Mouse (Mus musculus) urinary bladder, postnatal 25 days (tissue): Measurements from ENCODE around the gene Fndc11.
A peak's percentile ranks its signal among the peaks of the same experiment; 100 is the strongest.
"Not testable (repeated sequence)": the region's sequence is repeated elsewhere in the genome, so short reads cannot be mapped to it uniquely, and the experiment has no call there.

Experiments used
- DNase-seq: peaks from one replicate; pipeline ENCODE4 v3.0.0; 2022; ENCODE audit warnings: low spot score

Fndc11 gene

DNA sequence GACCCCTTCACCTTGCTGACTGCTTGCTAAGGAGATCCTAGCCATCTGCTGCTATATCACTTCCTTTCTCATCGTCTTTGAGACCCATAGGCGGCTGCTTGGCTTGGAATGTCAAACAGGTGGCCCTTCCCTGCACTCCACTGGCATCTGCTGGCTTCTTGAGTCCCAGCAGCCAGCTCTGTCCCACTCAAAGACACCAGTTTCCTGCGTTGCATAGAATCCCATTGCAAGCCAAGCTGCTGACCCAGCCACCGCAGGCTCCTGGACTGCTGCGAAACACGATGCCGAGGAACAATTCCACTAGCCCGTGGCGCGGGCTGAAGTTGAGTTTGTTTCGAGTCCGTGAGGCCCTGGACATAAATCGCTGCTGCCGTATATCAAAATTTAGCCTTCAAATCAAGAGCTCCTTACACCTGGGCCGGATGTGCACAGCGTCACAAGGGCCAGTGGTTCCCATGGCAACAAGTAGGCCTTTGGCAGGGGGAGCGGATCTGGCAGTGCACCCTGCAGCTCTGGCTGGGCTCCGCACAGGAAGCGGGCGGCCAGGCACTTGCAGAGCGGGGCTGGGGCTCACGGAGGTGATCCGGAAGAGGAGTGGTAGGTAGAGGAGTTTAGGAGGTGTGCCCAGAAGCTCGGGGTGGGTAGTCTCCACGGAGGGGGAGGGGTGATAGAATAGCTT, at the start of gene Fndc11:
Gene Fndc11, plus strand, starts transcription at position 476 of the 679 bp plus-strand sequence.
- peak; percentile 39 for DNase-seq

DNA sequence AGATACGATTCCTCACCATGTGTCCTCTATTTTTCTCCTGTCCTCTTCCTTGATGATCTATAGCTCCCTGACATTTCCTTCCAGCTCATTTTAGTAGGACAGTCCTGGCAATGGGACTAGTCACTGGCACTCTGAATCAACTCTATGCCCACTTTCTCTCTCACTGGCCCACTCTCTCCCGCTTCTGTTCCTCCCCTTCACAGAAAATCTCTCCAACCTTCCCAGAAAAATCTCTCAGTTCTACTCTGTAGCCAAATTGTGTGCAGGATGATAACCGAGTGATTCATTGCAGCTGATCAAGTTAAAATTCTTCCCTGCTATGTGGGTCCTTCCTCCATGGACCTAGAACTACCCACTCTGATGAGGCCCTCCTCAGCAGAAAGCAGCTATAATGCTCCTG, 45.2 kb upstream of the Fndc11 start:
- no peak for DNase-seq

DNA sequence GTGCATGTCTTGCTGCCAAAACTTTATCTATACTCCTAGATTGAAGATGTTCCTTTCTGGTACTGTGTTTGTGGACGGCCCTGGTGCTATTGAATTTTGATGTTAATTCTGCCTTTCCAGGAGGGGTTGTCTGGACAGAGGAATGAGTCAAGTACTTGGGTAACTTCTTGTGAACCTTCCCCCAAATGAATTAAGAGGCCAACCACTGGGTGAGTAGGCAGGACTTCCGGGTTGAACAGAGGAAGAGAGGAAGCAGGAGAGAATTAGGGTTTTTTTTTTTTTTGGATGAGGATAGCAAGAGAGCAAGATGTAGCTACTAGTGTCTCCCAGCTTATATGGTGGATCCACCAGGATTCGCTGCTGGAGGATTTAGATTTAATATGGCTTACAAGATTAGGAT, 41.8 kb upstream of the Fndc11 start:
- no peak for DNase-seq

DNA sequence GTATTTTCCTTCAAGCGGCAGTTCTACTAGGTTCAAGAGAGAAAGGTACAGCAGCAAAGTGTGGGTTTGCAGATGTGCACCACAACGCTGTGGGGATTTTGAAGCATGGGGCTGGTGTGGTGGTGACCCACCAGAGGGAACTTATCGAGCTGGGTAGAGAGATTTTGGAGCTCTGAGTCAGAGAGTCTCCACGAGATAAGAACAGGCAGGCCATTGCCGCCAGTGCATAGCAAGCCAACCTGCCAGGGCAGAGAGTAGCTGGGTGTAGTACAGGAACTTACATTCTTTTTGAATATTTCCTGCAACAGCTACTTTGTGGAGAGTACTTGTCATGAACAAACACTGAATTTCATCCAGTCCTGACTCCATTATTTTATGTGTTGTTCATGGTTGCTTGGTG, 41.3 kb upstream of the Fndc11 start:
- DNase-seq = no peak

DNA sequence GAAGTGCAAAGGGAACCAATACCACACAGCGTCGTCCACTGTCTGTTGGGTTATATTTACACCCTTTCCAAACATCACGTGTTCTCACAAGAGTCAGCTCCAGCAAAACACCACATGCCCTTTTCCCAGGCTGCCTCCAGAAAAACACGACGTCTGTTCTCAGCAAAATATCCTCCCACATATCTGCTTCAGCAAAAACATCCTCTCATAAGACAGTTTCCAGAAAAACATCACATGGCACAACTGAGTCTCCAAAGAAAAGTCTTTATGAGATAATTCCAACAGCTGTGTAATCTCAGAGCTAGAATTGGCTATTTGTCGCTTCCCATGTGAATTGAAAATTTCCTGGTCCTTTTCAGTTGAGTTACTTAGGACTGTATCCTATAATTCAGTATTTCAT, 38.9 kb upstream of the Fndc11 start:
- DNase-seq = no peak

DNA sequence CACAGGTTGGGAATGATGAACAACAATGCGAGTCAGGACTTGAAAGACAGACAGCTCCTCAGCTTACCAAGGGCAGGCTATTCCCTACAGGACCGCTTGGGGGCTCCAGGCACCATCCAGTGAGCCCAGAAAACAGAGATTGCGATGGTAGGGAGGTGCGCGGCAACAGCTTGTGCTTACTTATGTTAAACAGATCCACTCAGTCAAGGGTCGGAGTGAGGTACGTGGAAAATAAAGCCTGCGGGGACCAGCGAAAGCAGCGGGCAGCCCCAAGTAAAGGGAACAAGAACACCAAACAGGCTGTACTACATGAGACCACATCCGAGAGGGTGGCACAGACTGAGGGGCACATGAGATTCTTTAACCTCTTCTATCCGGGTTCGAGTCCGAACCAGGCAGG, 33.2 kb upstream of the Fndc11 start:
- DNase-seq = peak; percentile 71

DNA sequence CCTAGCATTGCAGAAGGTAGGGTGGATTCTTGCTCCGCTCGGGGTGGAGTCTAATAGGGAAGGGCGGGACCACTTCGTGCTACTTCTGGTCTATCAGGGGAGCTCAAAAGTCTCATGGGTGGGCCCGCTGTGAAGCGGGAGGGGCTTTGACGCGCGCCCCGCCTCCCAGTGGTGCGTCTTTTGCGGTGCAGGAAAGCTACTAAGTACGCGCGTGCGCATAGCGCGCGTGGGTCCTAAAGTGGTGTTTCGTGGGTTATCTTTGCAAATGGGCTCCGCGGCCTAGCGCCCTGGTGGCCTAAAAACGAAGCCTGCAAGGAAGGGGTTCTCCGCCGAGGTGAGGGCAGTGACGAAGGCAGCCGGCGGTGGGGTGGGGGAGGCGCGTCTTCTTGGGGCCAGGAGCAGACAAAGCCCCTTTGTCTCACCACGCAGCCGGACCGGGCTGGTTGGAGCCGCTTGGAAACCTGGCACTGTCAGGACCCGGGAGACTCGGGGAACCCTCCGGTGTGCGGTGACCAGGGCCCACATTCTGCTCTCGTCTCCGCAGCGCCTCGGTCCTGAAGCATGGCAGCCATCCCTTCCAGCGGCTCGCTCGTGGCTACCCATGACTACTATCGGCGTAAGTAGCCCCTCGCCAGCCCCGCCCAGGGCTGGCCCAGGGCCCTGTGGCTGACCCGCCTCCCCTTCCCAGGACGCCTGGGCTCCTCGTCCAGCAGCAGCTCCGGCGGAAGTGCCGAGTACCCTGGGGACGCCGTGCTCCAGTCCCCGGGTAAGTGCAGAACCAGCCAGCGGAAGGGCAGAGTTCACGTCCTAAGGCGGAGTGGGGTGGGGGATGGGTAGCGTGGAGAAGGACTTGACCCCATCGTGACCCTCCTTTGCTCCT, 32.5 kb upstream of the Fndc11 start, which contains the start of gene Ppdpf:
Gene Ppdpf, plus strand, starts transcription at position 127 of the 880 bp plus-strand sequence.
- DNase-seq = peak; percentile 81

DNA sequence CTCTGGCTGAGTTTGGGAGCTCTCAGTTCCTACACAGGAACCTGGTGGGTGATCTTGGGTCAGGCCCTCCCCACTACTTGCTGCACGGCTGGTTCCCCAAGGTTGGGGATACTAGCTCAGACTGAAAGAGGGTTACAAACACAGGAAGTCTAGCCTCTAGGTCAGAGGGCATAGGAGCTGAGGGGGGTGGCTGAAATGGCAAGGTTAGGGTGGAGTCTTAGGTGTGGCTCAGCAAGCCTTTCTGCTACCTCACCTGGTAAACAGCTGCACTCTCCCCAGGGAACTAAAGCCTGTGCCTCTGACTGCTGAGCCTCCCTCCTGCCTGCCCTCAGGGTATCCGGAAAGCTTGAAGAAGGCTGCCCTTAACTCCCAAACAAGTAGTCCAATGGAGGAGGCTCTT, 31.1 kb upstream of the Fndc11 start:
- DNase-seq = peak; percentile 34

DNA sequence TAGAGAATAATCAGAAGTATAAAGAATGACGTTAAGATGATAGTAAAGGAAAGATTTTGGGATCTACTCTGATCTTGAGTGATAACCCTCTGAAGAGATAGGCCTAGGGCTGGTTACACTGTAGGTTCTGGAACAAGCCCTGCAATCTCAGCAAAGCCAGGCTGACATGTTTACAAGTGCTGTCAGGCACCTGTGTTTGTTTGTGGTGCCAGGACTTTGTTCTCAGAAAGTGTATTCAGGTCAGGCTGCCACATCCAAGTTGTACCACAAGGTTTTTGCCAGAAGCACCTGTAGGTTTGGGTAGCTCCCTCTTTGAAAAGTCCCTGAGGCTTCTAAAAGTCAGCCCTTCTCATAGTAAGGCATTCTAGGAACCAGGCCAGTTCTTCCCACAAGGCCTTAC, 30.5 kb upstream of the Fndc11 start:
- DNase-seq = no peak

DNA sequence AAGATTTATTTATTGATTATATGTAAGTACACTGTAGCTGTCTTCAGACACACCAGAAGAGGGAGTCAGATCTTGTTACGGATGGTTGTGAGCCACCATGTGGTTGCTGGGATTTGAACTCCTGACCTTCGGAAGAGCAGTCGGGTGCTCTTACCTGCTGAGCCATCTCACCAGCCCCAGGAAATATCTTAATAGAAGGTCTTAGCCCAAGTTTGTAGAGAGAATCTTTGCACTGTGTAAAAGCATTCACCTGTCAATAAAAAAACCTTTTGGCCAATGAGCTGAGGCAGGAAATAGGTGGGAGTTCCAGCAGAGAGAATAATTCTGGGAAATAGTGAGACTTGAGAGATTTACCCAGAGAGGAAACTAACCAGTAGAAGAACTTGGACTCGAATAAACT, 28.4 kb upstream of the Fndc11 start:
- DNase-seq = not testable (repeated sequence)

DNA sequence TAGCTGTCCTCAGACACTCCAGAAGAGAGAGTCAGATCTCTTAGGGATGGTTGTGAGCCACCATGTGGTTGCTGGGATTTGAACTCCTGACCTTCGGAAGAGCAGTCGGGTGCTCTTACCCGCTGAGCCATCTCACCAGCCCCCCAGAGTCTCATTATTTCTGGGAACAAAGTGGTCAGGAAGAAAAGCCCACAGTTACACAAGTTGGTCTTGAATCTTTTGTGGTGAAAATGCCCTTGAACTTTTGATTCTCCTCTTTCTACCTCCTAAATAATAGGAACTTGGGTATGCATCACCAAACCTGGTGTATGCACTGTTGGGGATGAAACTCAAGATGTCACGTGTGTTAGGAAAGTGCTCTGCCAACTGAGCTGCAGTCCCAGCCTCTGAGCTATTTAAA, 27.9 kb upstream of the Fndc11 start:
- DNase-seq = no peak

DNA sequence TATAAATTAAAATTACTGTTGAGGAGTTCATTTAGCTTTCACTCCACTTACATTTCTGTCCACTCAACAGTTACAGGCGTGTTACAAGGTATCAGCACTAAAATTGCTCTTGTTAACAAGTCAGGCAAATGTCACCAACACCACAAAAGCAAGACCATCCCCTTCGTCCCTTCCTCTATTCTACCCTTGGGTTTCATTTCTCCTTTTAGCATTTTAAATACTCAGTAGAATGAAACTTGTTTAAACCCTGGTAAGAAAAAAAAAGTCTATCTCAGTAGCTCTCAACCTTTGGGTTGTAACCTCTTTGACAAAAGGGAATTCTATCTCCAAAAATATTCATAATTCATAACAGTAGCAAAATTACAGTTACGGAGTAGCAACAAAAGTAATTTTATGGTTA, 26.8 kb upstream of the Fndc11 start:
- no peak for DNase-seq

DNA sequence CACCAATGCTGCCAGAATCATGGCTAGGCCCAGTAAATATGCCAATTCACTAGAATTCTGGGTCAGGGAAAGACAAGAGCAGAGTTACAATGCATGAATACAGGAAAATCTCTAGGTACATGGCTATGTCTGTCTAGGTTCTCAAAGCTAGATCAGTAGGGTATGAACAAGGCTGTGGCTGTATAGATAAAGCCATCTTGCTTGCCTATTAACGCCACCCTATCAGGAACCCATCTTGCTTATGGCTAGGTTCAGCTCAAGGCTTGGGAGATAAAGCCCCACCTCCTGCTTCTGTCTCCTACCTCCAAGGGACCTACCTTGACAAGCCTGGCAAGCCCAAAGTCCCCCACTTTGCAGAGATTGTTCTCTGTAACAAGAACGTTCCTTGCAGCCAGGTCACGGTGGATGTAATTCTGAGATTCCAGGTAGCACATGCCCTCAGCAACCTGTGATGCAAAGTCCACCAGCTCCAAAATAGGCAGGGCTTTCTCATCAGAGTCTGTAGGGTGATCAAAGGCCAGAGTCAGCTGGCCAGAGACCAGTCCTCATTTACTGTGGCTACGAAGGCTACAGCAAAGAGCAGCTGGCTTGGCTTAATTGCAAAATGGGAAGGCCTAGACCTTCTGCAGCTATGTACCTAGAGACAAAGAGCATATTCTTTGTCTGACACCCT, 23.0 kb upstream of the Fndc11 start:
- no peak for DNase-seq

DNA sequence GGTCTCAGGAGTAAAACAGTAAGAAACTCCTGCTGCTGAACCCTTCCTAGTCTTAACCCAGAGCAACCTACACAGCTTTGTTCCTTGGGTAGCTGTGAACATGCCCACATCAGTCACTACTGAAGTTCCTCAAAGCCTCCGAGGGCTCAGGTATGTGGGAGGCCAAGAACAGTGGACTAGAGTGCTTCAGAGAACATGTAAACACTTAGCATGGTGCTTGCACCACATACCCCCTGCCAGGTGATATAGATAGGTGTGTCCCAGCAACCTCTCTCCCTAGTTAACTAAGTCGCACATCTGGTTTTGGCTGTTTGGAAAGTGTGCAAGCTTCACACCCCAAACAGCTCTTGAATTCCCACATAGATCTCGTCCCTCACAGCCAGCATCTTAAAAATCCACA, 18.2 kb upstream of the Fndc11 start:
- no peak for DNase-seq

DNA sequence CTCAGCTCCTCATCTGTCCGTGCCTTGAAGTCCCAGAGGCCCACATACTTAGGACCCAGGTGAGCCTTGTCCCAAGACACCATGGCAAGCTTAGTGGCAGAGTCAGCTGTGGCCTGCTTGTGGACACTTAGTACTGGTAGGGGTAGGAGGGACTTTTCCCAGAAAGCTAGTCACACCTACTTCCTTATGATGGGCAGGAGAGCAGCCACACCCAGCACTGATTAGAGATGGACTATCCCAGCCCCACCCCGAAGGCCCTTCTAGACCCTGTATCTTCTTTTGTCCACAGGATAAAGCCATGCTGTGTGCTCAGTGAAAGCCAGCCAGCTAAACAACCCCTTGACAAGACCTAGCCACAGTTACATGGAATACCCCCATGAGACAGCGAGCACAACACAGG, 17.4 kb upstream of the Fndc11 start, which contains the start of gene Ptk6:
Gene Ptk6, minus strand, starts transcription at position 368 of the 400 bp plus-strand sequence.
- no peak for DNase-seq

DNA sequence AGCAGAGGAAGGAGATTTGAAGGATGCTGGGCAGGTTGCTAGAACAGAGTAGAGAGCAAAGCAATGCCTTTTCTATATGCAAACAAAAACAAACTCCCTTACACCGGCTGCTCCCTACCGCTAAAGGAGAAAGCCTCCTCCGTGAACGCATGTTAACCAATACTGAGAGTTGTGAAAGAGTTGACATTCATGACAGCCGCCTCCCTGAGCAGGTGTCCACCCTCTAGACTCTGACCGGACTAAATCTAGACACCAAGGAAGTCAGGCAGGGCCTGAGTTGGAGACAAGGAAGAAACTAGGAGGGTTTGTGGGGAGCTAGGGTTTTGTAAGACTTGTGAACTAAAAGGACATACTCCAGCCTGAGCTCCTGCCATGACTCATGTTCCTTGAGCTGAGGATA, 16.9 kb upstream of the Fndc11 start:
- DNase-seq = no peak

DNA sequence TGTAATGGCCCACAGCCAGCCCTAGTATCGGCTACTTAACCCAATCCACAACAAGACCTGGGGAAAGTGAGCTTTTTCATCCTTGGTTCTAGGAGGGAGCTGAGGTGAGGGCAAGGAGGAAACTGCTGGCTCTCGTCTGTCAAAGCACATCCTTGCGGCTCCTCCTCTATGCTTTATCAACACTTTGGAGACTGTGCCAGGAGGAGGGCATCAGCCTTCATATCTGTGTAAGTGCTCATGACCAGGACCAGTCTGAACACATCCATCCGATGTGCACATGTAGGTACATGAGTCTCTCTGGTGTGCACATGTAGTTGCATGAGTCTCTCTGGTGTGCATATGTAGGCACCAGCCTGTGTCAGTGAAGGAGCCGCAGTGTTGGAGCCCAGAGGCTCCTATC, 14.1 kb upstream of the Fndc11 start:
- no peak for DNase-seq

DNA sequence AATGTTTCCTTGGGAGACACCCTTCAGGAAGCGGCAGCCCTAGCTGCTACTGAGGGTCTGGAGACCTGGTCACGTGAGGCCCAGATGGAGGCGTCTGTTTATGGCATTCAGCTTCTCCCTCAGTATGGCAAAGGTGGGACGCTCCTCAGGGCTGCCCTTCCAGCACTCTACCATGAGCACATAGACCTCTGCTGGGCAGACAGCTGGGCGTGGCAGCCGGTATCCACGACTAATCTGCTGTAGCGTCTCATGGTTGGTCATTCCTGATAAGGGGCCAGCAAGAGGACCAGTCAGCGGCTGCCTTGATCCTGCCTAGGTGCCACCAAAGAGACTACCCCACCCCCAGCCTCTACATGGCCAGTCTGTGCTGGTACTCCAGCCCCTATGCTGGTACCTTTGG, 13.7 kb upstream of the Fndc11 start:
- DNase-seq = no peak

DNA sequence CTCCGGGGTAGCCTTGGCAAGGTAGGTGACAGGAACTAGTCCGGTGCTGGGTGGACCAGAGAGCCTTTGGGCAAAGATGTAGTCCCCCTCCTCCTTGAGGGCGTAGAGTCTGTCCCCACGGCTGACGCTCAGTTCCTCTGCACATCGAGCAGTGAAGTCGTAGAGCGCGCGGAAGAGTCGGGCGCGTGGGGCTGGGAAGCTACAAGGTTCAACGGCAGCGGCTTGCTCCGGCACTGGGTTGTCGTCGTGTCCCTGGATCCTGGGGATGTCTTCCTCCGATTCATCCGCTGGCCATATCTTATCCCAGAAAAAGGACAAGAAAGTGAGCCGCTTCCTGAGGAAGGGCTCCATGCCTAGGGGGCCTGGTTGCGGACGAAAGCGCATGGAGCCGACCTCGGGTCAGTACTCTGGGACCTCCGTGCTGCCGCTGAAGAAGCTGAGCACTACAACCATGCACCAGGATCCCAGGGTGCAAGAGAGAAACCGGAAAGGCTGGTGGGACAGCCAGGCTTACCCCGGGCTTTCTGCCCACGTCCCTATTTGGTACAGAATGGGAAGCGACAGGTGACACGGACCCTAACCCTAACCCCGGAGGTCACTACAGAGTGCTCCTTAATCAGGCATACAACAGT, 7.3 kb upstream of the Fndc11 start:
- no peak for DNase-seq

DNA sequence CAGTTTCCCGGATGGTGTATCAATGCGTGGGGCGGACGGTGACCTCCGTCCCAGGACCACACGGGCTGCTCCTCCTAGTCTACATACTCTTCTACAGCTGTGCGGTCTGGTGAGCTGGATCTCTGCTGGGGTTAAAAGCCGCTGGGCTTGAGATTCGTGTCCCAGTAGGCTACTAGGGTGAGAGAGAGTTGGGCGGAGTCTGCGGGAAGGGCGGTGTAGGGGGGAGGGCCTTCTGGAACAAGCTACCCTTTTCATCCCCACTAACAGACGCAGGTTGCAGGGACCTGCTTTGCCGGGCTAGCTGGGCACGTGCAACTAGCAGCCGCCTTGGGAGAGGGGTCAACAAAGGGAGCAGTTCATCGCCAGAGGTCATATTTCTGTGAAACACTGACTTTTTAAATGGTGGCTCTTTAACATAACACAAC, 6.8 kb upstream of the Fndc11 start, which contains the start of gene Srms:
Gene Srms, minus strand, starts transcription at position 165 of the 425 bp plus-strand sequence.
- no peak for DNase-seq

DNA sequence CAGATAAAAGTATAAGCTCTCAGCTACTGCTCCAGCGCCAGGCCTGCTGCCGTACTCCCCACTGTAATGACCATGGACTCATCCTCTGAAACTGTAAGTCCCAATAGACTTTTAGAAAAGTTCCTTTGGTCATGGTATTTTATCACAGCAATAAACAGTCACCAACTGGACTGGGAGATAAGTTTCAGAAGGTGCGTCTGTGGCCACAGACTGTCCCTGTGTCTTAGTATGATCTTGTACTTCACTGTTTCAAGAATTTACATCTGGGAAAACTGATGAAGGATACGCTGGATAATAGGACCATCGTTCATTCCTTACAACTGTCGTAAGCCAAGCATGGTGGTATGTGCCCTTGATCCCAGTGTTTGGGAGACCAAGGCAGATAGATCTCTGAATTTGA, 3.8 kb upstream of the Fndc11 start:
- no peak for DNase-seq

DNA sequence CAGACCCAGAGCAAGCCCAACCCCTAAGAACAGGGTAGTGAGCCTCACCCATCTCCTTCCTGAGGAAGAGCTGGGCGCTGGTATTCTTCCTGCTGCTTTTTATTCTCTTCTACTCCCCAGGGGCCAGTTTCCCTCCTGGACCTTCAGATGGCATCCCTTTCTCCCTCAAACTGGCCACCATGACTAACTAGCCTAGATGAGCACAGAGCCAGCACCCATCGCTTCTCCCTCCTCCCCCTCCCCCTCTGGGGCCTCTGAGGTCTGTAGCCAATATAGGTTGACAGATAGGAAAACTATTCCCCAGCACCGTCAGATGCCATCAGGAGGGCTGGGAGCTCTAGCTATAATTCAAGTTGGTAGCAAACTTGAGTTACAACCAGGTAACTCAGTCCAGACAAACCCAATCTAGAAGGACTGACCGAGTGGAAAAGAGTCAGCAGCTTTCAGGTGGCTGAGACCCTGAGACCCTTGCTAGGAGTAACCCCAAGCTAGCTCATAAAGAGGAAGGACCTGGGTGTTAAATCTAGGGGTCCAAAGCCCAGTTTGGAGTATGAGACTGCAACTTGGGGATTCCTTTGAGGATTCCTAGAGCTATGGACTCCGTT, 830 bp upstream of the Fndc11 start:
- no peak for DNase-seq
